18 mouse cellular contexts compared by ENCODE assay signal in the genomic region with DNA sequence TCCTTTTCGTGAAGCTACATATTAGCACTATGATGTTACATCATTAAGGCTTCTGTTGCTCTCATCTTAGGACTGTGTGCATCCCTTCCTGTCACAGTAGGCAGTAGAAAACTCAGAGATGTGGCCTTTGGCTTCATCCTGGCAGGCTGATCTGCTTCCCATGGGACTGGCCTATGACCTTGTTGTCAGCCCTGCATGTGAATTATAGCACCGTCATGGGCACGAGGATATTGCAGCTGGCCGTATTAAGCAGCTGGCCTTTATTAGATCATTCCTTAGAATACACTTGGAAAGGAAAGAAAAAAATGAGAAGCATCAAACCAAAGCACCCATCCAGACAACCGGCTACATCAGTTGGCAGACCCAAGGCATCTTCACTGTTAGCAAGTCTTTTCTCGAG. TPM values are rescaled to one million over a fixed set of nuclear protein-coding genes. Genes with fewer than 3 reads are reported as not detected.
DNase-seq lines count a peak whose midpoint lies in the region; ATAC-seq lines count a peak whose summit lies in the region.
"Had no signal": no experiment of that assay in that cellular context is flagged by ENCODE, and none has a peak within 500 bp of the region (broad histone marks: within the 10 kb centered on the region; RNA-seq: fewer than 3 reads in every experiment).

No protein-coding gene starts in this region.

- no peak overlapping the region for H3K4me2 ChIP-seq in heart, embryonic 11.5 days
- H3K4me2 ChIP-seq: embryonic facial prominence, embryonic 13.5 days; forebrain, embryonic 12.5 days; liver, embryonic 13.5 days had no signal

- no peaks in the 10 kb centered on the region for H3K27me3 ChIP-seq in heart, embryonic 11.5 days (ENCODE audit: control insufficient read depth, insufficient read depth, low read length)
- H3K27me3 ChIP-seq: embryonic facial prominence, embryonic 13.5 days; forebrain, embryonic 12.5 days; liver, embryonic 13.5 days had no signal

- H3K9me3 ChIP-seq in heart, embryonic 11.5 days (replicated peaks; ENCODE audit: control insufficient read depth, low read length): no peaks in the 10 kb centered on the region
- H3K9me3 ChIP-seq: heart, embryonic 10.5 days had no signal

- H3K4me3 ChIP-seq in heart, embryonic 11.5 days (ENCODE audit: low read depth, low read length): no peak overlapping the region
- H3K4me3 ChIP-seq: embryonic facial prominence, embryonic 13.5 days; forebrain, embryonic 12.5 days; heart, embryonic 10.5 days; liver, embryonic 13.5 days had no signal

- H3K27ac ChIP-seq in heart, embryonic 11.5 days (ENCODE audit: low read depth, low read length): no peak overlapping the region
- H3K27ac ChIP-seq: embryonic facial prominence, embryonic 13.5 days; forebrain, embryonic 12.5 days; heart, embryonic 10.5 days; hindbrain, postnatal 0 days; liver, embryonic 13.5 days had no signal

- H3K9ac ChIP-seq in heart, embryonic 11.5 days (ENCODE audit: low read depth, low read length): no peak overlapping the region
- H3K9ac ChIP-seq: embryonic facial prominence, embryonic 13.5 days; forebrain, embryonic 12.5 days; liver, embryonic 13.5 days had no signal

- H3K36me3 ChIP-seq in heart, embryonic 11.5 days (ENCODE audit: control insufficient read depth, insufficient read depth, low read length): no peaks in the 10 kb centered on the region; the same call in 1 of the 2 replicates

- no peak for ATAC-seq in heart, embryonic 11.5 days (replicated peaks; ENCODE audit: insufficient number of reproducible peaks, low FRiP score, low TSS enrichment)
- ATAC-seq in erythroblast, adult 5-6 weeks (replicated peaks; ENCODE audit: low FRiP score, poor library complexity, severe bottlenecking): no peak
- ATAC-seq: hindbrain, postnatal 0 days had no signal

- WGBS in heart, embryonic 11.5 days (ENCODE audit: insufficient replicate concordance): 81% methylated on average over 6 of the region's 6 CpGs

- DNase-seq in heart, adult 8-10 months (ENCODE audit: low spot score): peak; percentile 11
- peak; percentile 12 for DNase-seq in 3T3-L1 (ENCODE audit: low read depth, low spot score)
- peak; percentile 52 for DNase-seq in adrenal gland, postnatal 10 days
- peak; percentile 56 for DNase-seq in kidney, postnatal 14 days
- no peak for DNase-seq in T-cell, adult 2 months (ENCODE audit: low spot score)
- DNase-seq in left cerebral cortex, adult 18-20 months (ENCODE audit: low spot score in 2 of 2): no peak
- DNase-seq: B cell, adult 2 months; cerebellum, adult 11-12 months; heart, postnatal 36 days; liver, embryonic 13.5 days; right cerebral cortex, postnatal 25 days had no signal

- H3K4me1 ChIP-seq in heart, embryonic 11.5 days (ENCODE audit: control insufficient read depth, insufficient read depth, low read length): no peaks in the 10 kb centered on the region
- H3K4me1 ChIP-seq: forebrain, embryonic 12.5 days; heart, embryonic 10.5 days; liver, embryonic 13.5 days had no signal

RNA-seq across cellular contexts. Expression of a gene that starts 12.2 kb away (rescaled TPM):
- 100 to 1,000 TPM; 405 to 444 (median 422) TPM for total RNA-seq in heart, adult 8-10 months (2022)
- 1,114 and 1,293 TPM in 2 replicates for polyA plus RNA-seq in heart, embryonic 11.5 days (2014; fragmentation: Nextera tagmentation; extraction: Ambion mirVana)
- 100 to 1,000 TPM; 858 to 894 TPM for total RNA-seq in adrenal gland, postnatal 10 days (2021)
- total RNA-seq in erythroblast, adult 5-6 weeks (2015; ENCODE audit: low replicate concordance): 213 and 264 TPM in 2 replicates
- total RNA-seq in erythroblast, adult 5-6 weeks (2017; ENCODE audit: low replicate concordance): 500 and 598 TPM in 2 replicates
- total RNA-seq in left cerebral cortex, adult 18-20 months (2021): 100 to 1,000 TPM; 599 to 626 TPM

RNA-seq across cellular contexts. Expression of a gene that starts 13.3 kb away (rescaled TPM):
- 10 to 100 TPM in 1 of 4 experiments, 1 to 10 TPM in 3; 9.0 to 10.5 (median 9.7) TPM for total RNA-seq in heart, adult 8-10 months (2022)
- polyA plus RNA-seq in heart, embryonic 11.5 days (2014; fragmentation: Nextera tagmentation; extraction: Ambion mirVana): 22.7 and 24.1 TPM in 2 replicates
- total RNA-seq in adrenal gland, postnatal 10 days (2021): 10 to 100 TPM; 15.2 to 19.8 TPM
- total RNA-seq in erythroblast, adult 5-6 weeks (2015; ENCODE audit: low replicate concordance): 12.7 and 15.8 TPM in 2 replicates
- 10.2 and 10.5 TPM in 2 replicates for total RNA-seq in erythroblast, adult 5-6 weeks (2017; ENCODE audit: low replicate concordance)
- 10 to 100 TPM; 12.8 to 15.5 TPM for total RNA-seq in left cerebral cortex, adult 18-20 months (2021)

RNA-seq across cellular contexts. Expression of a gene that starts 30.3 kb away (rescaled TPM):
- total RNA-seq in heart, adult 8-10 months (2022): 10 to 100 TPM; 16.5 to 18.1 (median 17.0) TPM
- 31.4 and 34.5 TPM in 2 replicates for polyA plus RNA-seq in heart, embryonic 11.5 days (2014; fragmentation: Nextera tagmentation; extraction: Ambion mirVana)
- total RNA-seq in adrenal gland, postnatal 10 days (2021): 10 to 100 TPM; 26.6 to 27.2 TPM
- total RNA-seq in erythroblast, adult 5-6 weeks (2015; ENCODE audit: low replicate concordance): 4.8 and 6.7 TPM in 2 replicates
- 2.2 and 3.1 TPM in 2 replicates for total RNA-seq in erythroblast, adult 5-6 weeks (2017; ENCODE audit: low replicate concordance)
- 1 to 10 TPM; 7.8 to 8.0 TPM for total RNA-seq in left cerebral cortex, adult 18-20 months (2021)

RNA-seq across cellular contexts. Expression of a gene that starts 56.5 kb away (rescaled TPM):
- total RNA-seq in heart, adult 8-10 months (2022): under 1 TPM in 3 of 4 experiments, not detected in 1; 0.09 to 0.11 (median 0.11) TPM
- 0.31 and 0.66 TPM in 2 replicates for polyA plus RNA-seq in heart, embryonic 11.5 days (2014; fragmentation: Nextera tagmentation; extraction: Ambion mirVana)
- total RNA-seq in adrenal gland, postnatal 10 days (2021): 1 to 10 TPM; 1.3 to 1.5 TPM
- not detected in 2 replicates for total RNA-seq in erythroblast, adult 5-6 weeks (2015; ENCODE audit: low replicate concordance)
- not detected in 2 replicates for total RNA-seq in erythroblast, adult 5-6 weeks (2017; ENCODE audit: low replicate concordance)
- 1 to 10 TPM; 3.6 to 3.8 TPM for total RNA-seq in left cerebral cortex, adult 18-20 months (2021)
- total RNA-seq: megakaryocyte progenitor cell, adult 5-6 weeks had no signal

Comparison
In these comparisons a context has a peak if more than half of its experiments do, and no peak if none do; other contexts are left out.
1. DNase-seq: peak in heart, adult 8-10 months (single experiment), 3T3-L1 (single experiment), adrenal gland, postnatal 10 days (single experiment) and kidney, postnatal 14 days (single experiment); none in T-cell, adult 2 months (single experiment) and left cerebral cortex, adult 18-20 months (0 of 2).